Mouse (Mus musculus) adrenal gland, postnatal 25 days (tissue): ENCODE results near the gene Scel. TPM values are rescaled to one million over a fixed set of nuclear protein-coding genes. Genes with fewer than 3 reads are reported as not detected.

ENCODE experiments used
- DNase-seq: peaks from one replicate; pipeline ENCODE4 v3.0.0; 2021; ENCODE audit warnings: mixed read lengths
- total RNA-seq: library from RNA; stranded (reverse); gene quantifications from 2 replicates; pipeline ENCODE4 v1.2.3, GENCODE M21; 2021

The Scel gene
- total RNA-seq, 1 experiment from 2014 or later, result 0.12 TPM

DNA sequence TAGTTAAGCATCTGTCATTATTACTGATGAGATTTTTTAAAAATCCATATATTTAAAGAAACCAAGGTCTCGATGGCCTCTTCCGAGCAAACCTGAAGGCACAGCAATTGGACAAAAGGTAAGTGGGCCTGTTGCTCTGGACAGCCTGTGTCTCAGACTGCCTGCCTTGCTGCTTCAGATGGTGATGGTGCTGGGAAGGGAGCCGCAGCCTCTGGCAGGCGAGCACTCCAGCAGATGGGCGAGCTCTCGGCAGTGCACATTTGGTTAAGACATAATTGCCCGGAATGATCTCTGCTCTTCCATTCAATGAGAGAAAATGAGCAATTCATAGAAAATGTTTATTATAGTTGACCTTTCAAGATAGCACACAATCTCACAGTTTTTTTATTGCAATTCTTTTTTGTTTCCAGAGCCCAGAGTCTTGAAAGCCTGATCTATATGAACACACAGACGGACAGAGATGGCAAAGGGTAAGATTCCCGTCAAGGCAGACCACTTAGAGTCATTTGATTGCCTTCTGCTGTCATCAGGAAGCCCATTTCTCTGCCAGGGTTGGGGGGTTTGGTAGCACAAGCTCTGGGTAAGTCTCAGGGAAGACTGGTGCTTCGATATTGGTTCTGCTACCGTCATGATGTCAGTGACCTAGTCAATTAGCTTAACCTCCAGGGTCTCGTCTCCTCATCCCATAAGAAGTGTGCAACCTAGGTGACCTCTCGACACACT, 58.6 kb downstream of the Scel start:
- no peak for DNase-seq

- DNase-seq, result no peak
These were observed 62.7 kb downstream of the Scel start for GRCm38 (mm10) chr14:103575854-103576253.

GRCm38 (mm10) chr14:103577011-103577410, 63.9 kb downstream of the Scel start:
- DNase-seq, result no peak

- DNase-seq, result peak; percentile 62
These were observed 73.5 kb downstream of the Scel start for GRCm38 (mm10) chr14:103586662-103587061.

- DNase-seq, result no peak
These were observed 74.2 kb downstream of the Scel start for GRCm38 (mm10) chr14:103587208-103587900.

- DNase-seq, result no peak
These were observed 76.7 kb downstream of the Scel start for GRCm38 (mm10) chr14:103589819-103590218.

DNA sequence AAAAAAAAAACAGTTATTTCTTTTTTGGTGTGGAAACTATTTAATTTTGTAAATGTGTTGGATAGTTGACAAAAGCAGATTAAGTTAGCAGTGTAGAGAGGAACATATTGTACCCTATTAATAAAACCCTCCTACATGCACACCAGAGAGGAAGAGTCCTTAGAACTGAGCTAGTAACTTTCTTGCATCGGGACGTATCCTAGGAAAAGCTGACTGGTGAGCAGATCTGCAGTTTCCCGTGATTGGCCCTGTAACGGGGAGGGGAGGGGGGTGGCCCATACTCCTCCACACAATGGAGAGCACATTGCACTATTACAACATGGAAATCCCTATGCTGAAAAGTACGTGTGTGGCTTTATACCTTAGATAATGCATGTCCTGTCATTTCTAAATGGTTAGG, 82.7 kb downstream of the Scel start:
- DNase-seq, result no peak

DNA sequence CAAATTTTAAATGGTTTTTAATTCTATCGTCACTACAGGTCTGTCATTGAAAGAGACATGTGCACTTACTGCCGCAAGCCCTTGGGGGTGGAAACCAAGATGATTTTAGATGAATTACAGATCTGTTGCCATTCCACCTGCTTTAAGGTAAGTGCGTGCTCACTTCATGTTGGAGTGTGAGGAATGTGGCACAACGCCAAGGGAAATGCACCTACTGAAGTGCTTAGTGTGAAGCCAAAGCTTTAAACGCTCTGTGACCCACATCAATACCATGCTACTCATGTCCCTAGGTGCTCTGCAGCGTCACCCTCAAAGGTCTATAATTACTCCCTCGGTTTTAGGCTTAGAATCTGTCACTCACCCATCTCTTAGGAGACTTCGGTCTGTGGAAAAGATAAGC, 94.9 kb downstream of the Scel start:
- DNase-seq, result no peak

GRCm38 (mm10) chr14:103613573-103614271, 100.6 kb downstream of the Scel start:
- no peak for DNase-seq

DNA sequence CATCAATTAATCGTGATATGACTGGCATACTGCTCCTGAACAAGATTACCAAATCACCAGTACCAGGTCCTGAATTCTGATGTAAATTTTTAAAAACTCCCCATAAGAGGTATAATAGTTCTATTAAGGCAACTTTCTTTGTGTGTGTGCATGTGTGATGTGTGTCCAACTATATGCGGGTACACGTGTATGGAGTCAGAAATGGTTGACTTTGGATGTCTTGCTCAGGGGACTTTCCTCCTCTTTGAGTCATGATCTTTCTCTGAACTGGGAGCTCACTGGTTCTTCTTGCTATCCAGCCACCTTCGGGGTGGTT, 101.1 kb downstream of the Scel start:
- no peak for DNase-seq

DNA sequence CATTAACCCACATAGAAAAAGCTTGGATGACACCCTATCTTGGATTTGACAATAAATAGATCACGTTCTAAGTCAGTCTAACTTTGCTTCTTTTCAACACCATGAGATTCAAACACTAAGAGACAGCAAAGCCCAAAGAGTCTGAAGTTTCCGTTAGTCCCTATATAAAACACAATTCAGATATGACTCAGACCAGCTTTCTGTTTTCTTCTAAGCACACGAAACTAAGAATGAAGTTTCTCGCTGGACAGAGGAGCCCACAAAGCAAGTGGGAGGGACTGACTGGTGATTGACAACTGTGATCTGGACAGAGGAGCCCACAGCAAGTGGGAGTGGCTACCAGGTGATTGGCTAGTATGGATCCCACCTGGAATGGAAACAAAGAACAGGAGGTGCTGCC, 106.6 kb downstream of the Scel start:
- no peak for DNase-seq

GRCm38 (mm10) chr14:103621207-103621606, 108.1 kb downstream of the Scel start:
- no peak for DNase-seq

- no peak for DNase-seq
These were observed 113.0 kb downstream of the Scel start for GRCm38 (mm10) chr14:103626100-103626499.

GRCm38 (mm10) chr14:103629639-103630364, 116.7 kb downstream of the Scel start:
- DNase-seq, result no peak

DNA sequence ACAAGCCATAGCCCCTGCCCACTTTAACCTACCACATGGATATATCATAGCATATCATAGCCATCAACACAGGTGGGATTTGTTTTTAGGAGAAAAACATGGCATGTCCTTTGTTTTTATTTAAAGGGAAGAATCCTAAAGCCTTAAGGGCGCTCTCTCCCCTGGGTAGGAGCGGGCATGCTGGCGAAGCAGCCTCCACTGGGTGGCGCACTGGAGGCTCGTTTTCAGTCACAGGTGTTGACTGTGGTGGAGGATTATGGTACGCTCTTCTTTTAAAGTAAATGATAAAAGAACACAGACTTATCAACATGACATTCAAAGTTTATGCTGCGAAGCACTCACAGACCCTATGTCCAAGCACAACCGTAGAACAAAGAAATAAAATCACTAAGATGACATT, 117.4 kb downstream of the Scel start:
- no peak for DNase-seq

GRCm38 (mm10) chr14:103643933-103644332, 130.8 kb downstream of the Scel start:
- DNase-seq, result no peak

GRCm38 (mm10) chr14:103647981-103648380, 134.8 kb downstream of the Scel start:
- no peak for DNase-seq

GRCm38 (mm10) chr14:103648623-103649255, 135.6 kb downstream of the Scel start:
- DNase-seq, result no peak

DNA sequence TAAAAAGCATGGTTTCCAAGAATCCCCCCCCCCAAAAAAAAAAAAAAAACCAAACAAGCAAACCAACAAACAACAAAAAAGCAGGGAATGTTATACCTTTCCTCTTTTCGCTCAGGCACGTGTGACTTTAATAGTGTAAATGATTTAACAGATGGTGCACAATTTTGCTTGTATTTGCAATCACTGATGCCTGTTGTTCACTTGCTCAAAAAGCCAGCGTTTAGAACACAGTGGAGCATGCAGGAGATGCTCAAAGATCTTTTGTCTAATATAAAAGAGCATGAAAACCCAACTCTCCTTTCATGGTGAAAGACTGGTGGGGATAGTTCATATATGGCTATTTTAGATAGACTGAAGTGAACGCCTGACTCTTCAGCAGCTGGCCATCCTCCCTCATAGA, 136.2 kb downstream of the Scel start:
- DNase-seq, result no peak

DNA sequence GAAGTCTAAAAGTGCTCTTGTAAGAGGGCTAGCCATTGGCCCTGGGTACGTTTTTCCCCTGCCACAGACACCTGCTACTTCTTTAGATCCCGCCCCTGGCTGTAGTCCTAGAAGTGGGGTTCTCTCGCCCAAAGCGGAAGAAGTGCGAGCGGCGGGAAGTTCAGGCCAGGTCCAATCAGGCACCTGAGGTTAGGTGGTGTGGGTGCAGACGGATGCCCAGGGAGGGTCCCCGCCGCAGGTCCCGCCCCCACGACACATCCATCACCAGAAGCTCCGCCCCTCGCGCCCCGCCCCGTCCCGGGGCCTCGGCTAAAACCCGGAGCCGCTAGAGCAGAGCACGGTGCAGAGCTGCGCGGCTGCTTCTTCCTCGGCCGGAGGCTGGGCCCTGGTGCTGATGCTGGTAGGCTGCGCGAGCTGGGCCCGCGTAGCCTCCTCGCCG, 136.8 kb downstream of the Scel start, which contains the start of gene Slain1:
Gene Slain1, plus strand, starts transcription at position 333 of the 439 bp plus-strand sequence.
- peak; percentile 78 for DNase-seq

DNA sequence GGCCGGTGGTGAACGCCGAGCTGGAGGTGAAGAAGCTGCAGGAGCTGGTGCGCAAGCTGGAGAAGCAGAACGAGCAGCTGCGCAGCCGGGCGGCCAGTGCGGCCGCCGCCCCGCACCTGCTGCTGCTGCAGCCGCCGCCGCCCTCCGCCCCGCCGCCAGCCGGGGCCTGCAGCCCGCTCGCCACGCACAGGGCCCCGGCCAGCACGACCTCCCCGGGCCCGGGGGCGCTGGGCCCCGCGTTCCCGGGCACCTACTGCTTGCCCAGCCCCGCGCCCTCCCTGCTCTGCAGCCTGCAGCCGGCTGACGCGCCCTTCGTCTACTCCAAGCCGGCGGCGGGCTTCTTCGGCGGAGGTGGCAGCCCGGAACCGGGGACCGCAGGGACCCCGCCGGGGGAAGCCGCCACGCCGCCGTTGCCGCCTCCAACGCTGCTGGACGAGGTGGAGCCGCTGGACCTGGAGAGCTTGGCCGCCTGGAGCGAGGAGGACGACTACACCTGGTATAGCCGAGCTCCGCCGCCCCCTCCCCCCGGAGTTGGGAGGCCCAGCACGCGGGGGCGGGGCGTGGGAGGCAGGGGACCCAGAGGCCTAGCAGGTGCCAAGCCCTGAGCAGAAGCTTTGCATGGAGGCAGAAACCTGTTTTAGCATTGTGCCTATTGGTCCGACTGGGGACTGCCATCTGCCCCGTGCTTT, 137.4 kb downstream of the Scel start:
- DNase-seq, result peak; percentile 50

DNA sequence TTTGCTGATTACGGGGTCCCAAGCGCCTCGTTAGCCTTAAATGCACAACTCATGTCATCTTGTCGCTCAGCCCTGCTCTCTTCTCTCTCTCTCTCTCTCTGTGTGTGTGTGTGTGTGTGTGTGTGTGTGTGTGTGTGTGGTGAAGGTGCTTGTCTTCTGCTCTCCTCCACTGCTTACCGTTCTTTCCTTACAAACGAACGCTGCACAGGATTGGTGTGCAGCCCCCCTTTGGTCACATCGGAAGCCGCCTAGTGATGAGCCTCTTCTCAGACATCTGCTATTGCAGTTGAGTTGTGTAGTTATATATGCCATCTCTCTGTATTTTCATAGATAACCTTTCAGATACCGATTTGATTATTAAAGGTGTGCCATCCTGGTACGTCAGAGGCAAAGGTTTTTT, 138.0 kb downstream of the Scel start:
- no peak for DNase-seq
